Mouse (Mus musculus) heart, postnatal 10 days (tissue): ENCODE measurements around the gene Shisa8. TPM values are rescaled to one million over a fixed set of nuclear protein-coding genes. Genes with fewer than 3 reads are reported as not detected.
"Not testable (repeated sequence)": the region's sequence is repeated elsewhere in the genome, so short reads cannot be mapped to it uniquely, and the experiment has no call there.

Source experiments
- DNase-seq, 2 experiments: peaks; one replicate each; pipeline ENCODE4 v3.0.0; 2021
- intact Hi-C: fragments of 180-260 bp; cut with DNase I; formaldehyde crosslinking; loops from one replicate; pipeline ENCODE4 v1.15.1; 2025
- total RNA-seq, 2 experiments: library from RNA; stranded (reverse); gene quantifications; 2 replicates each; pipeline ENCODE4 v1.2.3; 2021

Gene Shisa8
- under 1 TPM in 1 of 2 experiments, not detected in 1; 0.36 TPM for total RNA-seq

DNA sequence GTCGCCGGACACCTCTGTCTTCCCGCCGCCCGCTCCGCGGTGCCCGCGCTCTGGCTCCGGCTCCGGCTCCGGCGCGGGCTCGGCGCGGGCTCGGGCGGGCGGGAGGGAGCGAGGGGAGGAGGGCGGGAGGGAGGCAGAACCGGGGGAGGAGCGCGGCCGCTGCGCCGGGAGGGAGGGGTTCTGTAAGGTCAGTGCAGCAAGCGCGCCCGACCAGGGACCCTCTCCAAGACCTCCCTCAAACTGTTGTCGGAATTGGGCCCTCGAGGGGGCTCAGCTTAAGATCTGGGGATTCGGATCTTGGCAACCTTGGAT is at the start of gene Shisa8:
Gene Shisa8, minus strand, starts transcription at position 64 of the 312 bp plus-strand sequence.
- intact Hi-C loops, result no loop called here
- no peak for DNase-seq

DNA sequence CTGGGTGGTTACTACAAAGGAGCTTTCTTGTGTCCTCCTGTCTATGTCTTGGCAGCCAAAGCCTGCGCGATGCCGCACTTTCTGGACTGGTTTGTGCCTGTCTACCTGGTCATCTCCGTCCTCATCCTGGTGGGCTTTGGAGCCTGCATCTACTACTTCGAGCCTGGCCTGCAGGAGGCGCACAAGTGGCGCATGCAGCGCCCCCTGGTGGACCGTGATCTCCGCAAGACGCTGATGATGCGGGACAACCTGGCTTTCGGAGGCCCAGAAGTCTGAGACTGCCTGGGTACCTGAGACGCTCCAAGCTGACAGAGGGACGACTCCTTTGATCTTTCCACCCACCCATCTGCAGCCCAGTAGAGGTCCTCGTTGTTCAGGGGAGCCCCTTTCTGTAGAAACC is 46.9 kb upstream of the Shisa8 start:
- intact Hi-C loops, result no loop called here
- DNase-seq, result peak; percentile 46 to 74

DNA sequence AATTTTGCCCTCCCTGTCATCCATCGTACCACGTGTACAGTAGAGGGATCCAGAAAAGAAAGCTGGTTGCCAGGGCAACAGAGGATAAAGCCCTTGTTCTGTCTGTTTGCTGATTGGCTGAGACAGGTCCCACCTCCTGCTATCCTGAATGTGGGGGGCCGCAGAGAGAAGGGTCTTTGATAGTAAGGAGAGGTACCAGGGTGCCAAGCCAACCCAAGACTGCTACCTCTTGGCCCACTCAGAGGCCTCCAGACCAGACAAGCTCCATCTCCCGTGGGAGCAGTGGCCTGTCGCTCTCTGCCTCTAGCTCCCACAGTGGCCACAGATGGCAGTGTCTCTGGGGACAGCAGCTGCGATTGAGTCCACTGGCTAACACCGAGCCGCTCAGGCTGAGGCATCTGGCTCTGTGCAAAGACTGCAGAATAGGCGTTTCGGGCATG is 43.3 kb upstream of the Shisa8 start:
- DNase-seq, result no peak
- intact Hi-C loops, result no loop called here

DNA sequence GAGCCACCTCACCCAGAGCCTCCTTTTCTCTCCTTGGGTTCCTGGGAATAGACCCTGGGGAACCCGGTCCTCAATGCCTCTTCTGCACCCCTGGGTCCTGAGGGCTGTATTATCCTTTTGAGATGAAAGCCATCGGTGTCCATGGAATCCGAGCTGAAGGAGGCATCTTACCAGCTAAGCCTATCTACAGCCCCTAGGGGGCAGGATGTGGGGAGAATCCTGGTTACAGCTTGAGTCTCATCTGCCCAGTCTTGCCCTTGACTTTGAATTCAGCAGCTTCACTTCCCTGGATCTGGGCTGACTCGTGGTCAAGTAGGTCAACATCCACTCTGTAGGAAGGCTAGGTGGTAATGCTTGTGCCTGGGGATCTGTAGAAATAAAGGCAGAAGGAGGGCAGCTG is 42.6 kb upstream of the Shisa8 start:
- intact Hi-C loops, result no loop called here
- DNase-seq, result no peak

DNA sequence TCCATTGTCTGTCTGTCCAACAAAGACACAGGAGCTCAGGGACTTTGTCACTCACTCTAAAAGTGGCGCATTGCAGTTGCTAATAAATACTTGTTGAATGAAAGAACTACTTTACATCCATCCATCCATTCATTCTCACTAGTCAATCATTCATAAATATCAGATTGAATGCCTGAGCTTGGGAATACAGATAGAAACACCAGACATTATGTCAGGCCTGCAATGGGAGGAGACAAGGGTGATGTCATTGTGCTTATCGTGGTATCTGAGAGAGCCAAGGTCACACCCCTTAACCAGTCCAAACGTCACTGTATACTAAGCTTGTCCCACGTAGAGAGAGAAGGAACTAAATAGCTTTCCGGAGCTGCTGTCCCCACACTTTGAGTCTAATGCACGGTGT is 39.5 kb upstream of the Shisa8 start, which contains the start of gene 1500009C09Rik:
Gene 1500009C09Rik, plus strand, starts transcription at position 301 of the 400 bp plus-strand sequence.
- intact Hi-C loops, result no loop called here
- no peak for DNase-seq

DNA sequence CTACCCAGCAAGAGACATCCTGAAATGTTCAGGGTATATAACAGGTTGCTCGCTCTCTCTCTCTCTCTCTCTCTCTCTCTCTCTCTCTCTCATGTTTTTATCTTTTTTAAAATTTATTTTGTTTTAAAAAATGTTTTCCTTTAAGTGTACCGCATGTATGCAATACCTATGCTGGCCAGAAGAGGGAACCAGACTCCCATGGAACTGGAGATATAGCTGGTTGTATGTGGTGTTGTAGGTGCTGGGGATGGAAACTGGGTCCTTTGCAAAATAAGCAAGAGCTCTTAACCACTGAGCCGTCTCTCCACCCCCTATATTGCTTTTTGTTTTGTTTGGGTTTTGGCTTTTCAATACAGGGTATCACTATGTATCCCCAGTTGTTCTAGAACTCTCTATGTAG is 39.0 kb upstream of the Shisa8 start:
- intact Hi-C loops, result no loop called here
- no peak for DNase-seq

DNA sequence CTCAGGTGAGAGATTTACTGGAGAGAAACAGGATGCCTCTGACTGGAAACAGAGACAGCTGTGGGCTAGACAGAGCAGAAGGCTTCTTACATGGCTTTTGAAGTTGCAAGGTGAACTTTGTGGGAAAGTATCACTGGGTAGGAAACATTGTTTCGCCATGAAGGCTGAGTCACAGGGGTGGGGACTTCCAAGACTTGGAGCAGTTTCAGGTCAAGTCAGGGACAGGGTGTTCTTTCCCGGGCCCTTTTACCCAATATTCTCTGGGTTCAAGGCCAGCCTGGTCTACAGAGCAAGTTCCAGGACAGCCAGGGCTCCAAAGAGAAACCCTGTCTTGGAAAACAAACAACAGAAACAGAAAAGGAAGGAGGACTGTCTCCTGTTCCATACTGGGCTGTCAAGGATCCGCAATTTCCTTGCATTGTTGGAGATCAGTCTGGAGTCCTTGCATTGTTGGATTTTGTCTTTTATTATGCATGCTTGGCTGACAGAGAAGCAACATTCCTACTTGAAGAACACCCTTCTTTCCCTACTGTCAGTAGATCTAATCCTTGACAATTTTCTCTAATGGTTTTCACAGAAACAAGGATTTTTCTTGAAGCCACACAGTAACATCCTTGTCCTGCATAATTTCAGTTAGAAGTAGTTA is 34.6 kb upstream of the Shisa8 start:
- intact Hi-C loops, result no loop called here
- no peak for DNase-seq

DNA sequence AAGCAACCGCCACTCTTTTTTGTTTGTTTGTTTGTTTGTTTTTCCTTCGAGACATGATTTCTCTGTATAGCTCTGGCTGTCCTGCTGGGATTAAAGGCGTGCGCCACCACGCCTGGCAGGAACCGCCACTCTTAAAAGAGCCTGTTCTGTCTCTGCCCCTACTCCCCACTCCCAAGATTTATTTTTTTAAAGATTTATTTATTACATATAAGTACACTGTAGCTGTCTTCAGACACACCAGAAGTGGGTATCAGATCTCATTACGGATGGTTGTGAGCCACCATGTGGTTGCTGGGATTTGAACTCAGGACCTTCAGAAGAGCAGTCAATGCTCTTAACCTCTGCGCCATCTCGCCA is 32.2 kb upstream of the Shisa8 start:
- DNase-seq, intact Hi-C loops: not testable (repeated sequence)

DNA sequence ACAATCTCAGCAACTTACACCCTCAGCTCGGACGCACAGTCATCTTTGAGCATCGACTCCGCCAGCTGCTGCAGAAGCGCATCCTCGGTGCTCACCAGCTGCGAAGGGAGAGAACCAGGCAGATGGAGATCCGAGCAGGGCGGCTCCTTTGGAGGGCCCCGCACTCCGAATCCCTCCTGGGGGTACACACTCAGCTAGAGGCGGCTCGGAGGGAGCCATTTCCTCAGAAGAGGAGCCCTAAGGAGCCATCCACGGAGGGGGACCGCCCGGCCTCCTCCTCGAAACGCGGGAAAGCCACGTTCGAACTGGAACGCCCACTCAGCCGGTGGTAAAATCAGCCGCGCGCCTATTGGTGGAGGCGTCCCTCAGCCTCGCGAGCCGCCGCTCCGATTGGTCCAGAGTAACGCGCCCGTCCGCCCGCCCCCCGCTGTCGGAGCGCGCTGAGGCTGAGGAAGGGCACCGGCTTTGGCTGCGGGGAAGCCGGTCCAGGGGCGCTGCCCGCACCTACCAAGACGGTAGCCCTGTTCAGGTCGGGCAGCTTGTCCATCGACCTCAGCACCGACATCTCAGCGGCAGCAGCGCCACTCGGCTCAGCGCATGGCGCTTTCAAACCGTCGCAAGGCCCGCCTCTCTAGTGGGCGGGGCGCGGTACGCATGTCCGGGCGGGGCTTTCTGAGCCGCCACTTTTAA is 31.6 kb upstream of the Shisa8 start, which contains the start of gene Cenpm:
Gene Cenpm, minus strand, starts transcription at position 634 of the 690 bp plus-strand sequence.
- peak; percentile 96 for DNase-seq
- intact Hi-C loops, result no loop called here

DNA sequence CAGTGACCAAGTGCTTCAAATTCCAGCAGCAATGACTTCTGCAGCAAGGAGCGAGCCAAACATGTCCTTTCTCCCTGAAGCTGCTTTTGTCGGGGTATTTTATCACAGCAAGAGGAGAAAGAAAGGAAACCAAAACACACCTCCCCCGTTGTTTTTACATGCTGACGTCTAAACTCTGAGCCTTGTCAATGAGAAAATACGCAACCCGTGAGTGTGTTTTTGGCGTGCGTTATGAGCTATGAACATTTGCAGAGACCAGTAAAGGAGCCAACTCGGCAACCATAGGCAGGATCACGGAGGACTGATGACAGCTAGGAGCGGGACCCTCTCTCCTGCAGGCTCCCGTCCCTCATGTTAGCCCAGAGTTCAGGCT is 31.1 kb upstream of the Shisa8 start:
- DNase-seq, result no peak
- intact Hi-C loops, result no loop called here

DNA sequence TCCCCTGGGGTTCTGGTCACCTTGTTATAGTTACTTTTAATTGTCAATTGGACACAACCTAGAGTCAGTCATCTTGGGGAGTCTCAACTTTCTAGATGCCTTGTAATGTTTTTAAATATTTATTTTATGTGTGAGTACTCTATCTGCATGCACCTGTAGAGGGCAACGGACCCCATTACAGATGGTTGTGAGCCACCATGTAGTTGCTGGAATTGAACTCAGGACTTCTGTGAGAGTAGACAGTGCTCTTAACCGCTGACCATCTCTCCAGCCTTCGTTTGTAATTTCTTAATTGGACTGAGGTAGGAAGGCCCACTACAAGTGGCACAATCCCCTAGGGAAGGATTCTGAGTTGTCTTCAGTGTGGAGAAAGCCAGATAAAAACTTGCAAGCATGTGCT is 30.7 kb upstream of the Shisa8 start:
- no peak for DNase-seq
- intact Hi-C loops, result no loop called here

DNA sequence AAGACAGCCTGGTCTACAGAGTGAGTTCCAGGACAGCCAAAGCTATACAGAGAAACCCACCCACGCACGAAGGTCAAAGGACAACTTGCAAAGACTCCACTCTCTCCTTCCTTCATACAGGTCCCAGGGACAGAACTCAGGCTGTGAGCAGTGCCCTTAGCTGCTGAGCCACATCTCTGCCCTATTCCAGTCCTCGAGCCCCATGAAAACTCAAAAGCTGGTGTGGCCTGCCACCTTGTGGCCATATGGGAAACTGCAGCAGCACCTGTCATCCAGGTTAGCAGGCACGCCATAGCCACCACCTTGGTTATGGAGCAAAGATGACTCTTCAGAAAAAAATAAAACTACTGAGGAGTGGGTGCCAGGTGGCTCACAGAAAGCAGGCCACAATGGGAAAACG is 23.9 kb upstream of the Shisa8 start:
- intact Hi-C loops, result loop anchor here (1.0 to 5.0 kb wide), 3 partner anchors 98 to 171 kb away; no protein-coding TSS in a partner anchor
- DNase-seq, result peak; percentile 86 to 90

DNA sequence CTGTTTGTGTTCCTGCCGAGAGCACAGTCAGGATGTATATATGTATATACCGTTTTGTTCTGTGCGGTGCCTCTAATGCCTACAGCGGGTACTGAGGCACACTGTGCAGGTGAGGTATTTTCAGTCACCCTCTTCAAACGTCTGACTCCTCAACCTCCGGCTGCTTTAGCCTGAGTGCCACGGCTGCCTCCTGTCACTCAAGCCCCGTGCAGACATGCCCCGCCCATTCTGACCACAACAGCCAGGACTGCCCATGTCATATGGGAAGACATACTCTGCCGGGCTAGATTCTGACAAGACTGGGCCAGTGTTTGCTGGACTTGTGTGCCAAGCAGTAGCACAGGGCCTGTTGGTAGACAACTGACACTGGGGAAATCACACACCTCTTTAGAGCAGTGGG is 23.0 kb upstream of the Shisa8 start:
- no peak for DNase-seq
- intact Hi-C loops, result loop anchor here (1.0 to 5.0 kb wide), 4 partner anchors 69 to 170 kb away; no protein-coding TSS in a partner anchor

DNA sequence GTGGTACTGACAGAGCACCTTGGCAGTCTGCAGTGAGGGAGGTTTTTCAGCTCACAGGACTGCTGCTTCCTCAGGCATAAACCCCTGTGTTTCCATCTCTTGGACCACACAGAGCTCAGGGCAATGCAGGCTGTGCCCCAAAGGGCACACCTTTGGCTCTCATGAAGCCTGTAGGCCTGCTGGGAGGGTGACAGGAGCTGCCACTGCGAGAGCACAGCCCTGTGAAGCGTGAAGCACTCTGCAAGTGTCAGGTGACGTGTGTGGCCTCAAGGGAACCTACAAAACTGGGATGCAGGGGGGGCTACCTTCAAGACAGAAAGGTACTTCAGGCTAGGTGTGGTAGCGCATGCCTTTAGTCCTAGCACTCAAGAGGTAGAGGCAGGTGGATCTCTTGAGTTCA is 20.0 kb upstream of the Shisa8 start:
- intact Hi-C loops, result no loop called here
- DNase-seq, result no peak

DNA sequence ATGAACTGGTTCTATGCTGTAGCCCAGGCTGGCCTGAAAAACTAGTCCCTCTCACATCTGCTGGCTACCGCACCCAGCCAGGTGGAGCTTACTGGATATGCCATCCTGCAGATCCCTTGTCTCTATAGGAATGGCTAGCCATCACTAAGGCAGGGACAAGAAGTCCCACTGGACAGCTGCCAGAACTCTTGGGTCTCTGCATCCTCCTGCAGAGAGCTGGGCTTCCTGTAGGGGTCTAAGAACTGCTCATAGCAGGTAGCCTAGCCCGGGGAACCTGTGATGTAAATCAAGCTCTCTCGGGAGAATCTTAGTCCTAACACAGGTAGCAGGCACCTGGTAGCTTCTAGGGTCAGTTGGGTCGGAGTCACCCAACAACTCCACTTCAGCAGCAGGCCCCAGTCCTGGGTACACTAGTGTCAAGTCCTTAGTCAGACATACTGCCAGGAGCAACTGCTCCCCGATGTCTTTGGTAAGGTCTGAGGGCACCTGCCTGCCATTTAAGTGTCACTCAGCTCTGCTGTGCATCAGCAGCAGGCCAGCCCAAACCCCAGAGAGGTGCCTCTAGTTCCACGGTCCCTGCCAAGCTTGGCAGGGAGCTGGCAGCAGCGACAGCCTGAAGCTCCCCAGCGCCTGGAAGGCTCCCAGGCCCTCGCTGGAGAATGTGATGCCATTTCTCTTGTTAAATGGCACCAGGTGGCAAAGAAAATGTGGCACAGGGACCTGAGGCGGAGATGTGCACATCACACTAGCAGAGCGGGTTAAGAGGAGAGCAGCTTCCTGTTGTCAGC is 19.2 kb upstream of the Shisa8 start:
- DNase-seq, result peak; percentile 56 to 58
- intact Hi-C loops, result no loop called here

DNA sequence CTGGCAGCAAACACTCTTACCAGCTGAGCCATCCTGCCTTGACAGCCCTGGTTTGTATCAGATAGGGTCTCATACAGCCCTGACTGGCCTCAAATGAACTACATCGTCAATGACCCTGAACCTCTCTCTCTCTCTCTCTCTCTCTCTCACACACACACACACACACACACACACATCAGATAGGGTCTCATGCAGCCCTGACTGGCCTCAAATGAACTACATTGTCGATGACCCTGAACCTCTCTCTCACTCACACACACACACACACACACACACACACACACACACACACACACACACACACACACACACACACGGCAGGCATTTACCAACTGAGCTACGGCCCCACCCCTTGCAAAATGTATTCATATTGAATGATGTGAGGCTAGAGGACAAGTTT is 18.5 kb upstream of the Shisa8 start:
- intact Hi-C loops, result no loop called here

DNA sequence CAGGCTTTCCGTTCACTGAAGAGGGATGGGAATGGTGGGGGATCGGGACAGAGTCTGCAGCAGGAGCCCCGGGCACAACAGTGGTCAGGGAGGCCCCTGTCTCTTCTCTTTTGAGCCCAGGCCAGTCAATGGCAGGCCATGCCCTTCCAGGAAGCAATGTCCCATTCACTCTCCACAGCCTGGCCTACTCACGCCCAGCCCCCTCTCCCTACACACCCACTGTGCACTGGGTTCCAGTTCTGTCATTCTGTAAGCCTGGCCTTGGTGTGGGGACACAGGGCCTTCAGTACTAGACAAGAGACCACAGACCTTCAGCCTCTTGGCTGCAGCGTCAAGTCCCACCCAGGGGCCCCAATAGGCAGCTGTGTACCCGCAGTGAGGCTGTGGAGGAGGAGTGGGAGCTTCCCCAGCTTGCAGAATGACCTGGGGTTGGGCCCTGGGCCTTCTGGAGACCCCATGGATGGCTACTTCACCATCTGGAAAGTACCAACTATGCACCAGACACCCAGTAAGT is 17.5 kb upstream of the Shisa8 start:
- DNase-seq, result no peak
- intact Hi-C loops, result no loop called here

More for the DNA sequence above, 18.5 kb upstream of the Shisa8 start:
- DNase-seq, result no peak

DNA sequence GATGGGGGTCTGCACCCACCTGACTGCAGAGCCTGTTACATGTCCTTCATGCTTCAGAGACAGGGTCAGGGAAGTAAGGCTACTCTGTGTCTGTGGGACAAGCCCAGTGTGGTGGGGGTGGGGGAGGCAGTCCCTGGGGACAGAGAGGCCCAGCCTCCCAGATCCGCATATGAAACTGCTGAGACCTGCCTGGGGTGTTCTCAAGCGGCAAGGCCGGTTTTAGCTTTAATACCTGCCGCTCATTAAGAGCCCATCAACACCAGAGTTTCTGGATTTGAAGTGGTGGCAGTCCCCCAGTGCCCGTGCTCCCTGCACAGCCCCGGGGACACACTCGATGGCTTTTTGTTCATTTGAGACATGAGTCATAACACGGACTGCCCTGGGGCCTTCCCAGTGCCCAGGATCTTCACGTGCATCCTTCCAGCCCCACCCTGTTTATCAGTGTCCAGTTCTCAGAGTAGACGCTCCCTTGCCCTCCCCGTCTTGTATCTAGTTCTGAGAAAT is 17.0 kb upstream of the Shisa8 start:
- intact Hi-C loops, result no loop called here
- no peak for DNase-seq

DNA sequence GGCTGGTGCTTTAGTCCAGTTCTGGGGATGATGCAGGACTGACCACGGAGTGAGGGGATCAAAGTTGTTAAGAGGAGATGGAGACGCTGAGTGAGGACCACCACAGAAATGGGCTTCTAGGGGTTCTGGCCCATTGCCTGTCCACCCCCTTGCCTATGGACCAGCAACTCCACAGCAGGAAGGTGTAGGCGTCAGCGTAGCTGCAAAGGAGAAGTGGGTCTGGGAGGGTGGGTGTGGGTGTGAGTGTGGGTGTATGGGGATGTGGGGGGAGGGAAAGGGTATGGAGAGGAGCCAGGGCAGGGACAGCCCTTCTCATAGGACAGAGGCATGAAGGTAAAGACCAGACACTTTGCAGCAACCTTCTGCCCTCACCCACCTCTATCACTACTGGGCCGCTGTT is 13.2 kb upstream of the Shisa8 start:
- intact Hi-C loops, result no loop called here
- DNase-seq, result no peak

DNA sequence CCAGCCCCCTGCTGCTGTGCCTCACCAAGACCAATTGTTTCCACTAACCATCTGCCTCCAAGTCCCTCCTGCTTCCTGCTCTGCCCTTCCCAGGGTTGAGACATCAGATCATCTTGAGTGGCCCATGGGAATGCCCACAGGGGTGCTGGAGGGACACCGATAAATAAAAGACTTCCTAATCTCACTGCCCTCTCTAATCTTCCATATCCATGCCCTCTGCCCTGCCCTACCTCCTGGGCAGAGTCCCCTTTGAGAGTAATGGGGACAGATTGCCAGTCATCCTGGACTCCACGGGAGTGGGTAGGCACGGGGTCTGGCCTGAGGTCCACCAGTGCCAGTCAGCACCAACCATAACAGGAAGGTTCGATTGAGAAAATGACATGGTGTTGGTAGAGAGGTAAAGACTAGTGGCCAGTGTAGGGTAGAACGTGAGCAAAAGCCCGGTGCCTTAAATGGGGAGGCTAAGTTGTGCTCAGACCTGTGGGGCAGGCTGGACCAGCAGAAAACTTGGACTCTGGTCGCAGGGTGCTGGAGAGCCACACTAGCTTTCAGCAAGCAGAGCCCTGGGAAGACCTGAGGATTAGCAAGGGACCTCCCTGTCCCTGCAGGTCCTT is 12.1 kb upstream of the Shisa8 start:
- DNase-seq, result no peak
- intact Hi-C loops, result no loop called here
